Mouse (Mus musculus) heart, embryonic 12.5 days (tissue): ENCODE results near the gene Gmeb2. TPM values are rescaled to one million over a fixed set of nuclear protein-coding genes. Genes with fewer than 3 reads are reported as not detected.

Source experiments
- ATAC-seq: fragments of 200-750 bp; cut with Nextera tagmentation; 2 replicates; pipeline ENCODE4 v1.8.0; 2017; ENCODE audit warnings: moderate TSS enrichment, moderate library complexity; ENCODE audit not compliant: insufficient number of reproducible peaks, low FRiP score
- H3K27ac ChIP-seq: fragments of 300-500 bp; sonication (generic); 2 replicates; pipeline ENCODE4 v1.5.1; 2016; ENCODE audit warnings: mild to moderate bottlenecking, moderate library complexity; ENCODE audit not compliant: poor library complexity, severe bottlenecking
- H3K27me3 ChIP-seq: fragments of 300-500 bp; sonication (generic); replicated peaks from 2 replicates; pipeline ENCODE4 v1.6.1; 2016; ENCODE audit warnings: mild to moderate bottlenecking, moderate library complexity
- H3K36me3 ChIP-seq: fragments of 300-500 bp; sonication (generic); 2 replicates; pipeline ENCODE4 v1.6.1; 2016; ENCODE audit warnings: mild to moderate bottlenecking, moderate library complexity
- H3K4me1 ChIP-seq: fragments of 300-500 bp; sonication (generic); replicated peaks from 2 replicates; pipeline ENCODE4 v1.6.1; 2016; ENCODE audit warnings: mild to moderate bottlenecking
- H3K4me2 ChIP-seq: fragments of 300-500 bp; sonication (generic); 2 replicates; pipeline ENCODE4 v1.6.1; 2016; ENCODE audit warnings: mild to moderate bottlenecking, moderate library complexity
- H3K4me3 ChIP-seq: fragments of 300-500 bp; sonication (generic); 2 replicates; pipeline ENCODE4 v1.5.1; 2016; ENCODE audit warnings: mild to moderate bottlenecking
- H3K9ac ChIP-seq: fragments of 300-500 bp; sonication (generic); 2 replicates; pipeline ENCODE4 v1.6.1; 2016; ENCODE audit warnings: mild to moderate bottlenecking, moderate library complexity
- H3K9me3 ChIP-seq: fragments of 300-500 bp; sonication (generic); replicated peaks from 2 replicates; pipeline ENCODE4 v1.6.1; 2016; ENCODE audit warnings: mild to moderate bottlenecking, moderate library complexity
- WGBS: fragments of 180-500 bp; shearing (Covaris S2); methylation state at CpG from one replicate; pipeline ENCODE4 v1.1.7; 2016; 5-methylcytosine and 5-hydroxymethylcytosine counted together
- polyA plus RNA-seq: library from polyadenylated mRNA; unstranded; fragments of >200 nt; fragmentation: Nextera tagmentation; extraction: Ambion mirVana; gene quantifications from 2 replicates; pipeline ENCODE4 v1.2.1, GENCODE M21; 2016

Gene Gmeb2
- polyA plus RNA-seq, 1 experiment from 2014 or later = 10.3 TPM

GRCm38 (mm10) chr2:181240806-181241440 is 46.9 kb downstream of the Gmeb2 start:
- Histone ChIP-seq H3K27ac (no peak overlapping the region), H3K4me1 (peaks cover 8% of the 10 kb centered on the region; the same call in 1 of the 2 replicates)
- no peak for ATAC-seq

GRCm38 (mm10) chr2:181239261-181239660 is 48.6 kb downstream of the Gmeb2 start:
- H3K9ac ChIP-seq = no peak overlapping the region
- ATAC-seq = no peak
- 80% methylated on average over 9 of the region's 9 CpGs for WGBS
- no peaks in the 10 kb centered on the region for H3K9me3 ChIP-seq
- H3K4me3 ChIP-seq = no peak overlapping the region
- no peak overlapping the region for H3K27ac ChIP-seq
- H3K36me3 ChIP-seq = peaks cover 21% of the 10 kb centered on the region
- no peak overlapping the region for H3K4me2 ChIP-seq
- H3K27me3 ChIP-seq = no peaks in the 10 kb centered on the region
- peaks cover 8% of the 10 kb centered on the region; the same call in 1 of the 2 replicates for H3K4me1 ChIP-seq

More at GRCm38 (mm10) chr2:181240806-181241440, 46.9 kb downstream of the Gmeb2 start:
- Histone ChIP-seq H3K4me2 (peak overlapping the region; percentile 69), H3K9ac (no peak overlapping the region), H3K27me3 (no peaks in the 10 kb centered on the region), H3K36me3 (peaks cover 18% of the 10 kb centered on the region), H3K4me3 (peak overlapping the region; percentile 52), H3K9me3 (no peaks in the 10 kb centered on the region)
- WGBS = 86% methylated on average over 13 of the region's 13 CpGs

GRCm38 (mm10) chr2:181238861-181239260 is 49.0 kb downstream of the Gmeb2 start:
- H3K9me3 ChIP-seq = no peaks in the 10 kb centered on the region
- no peak overlapping the region for H3K9ac ChIP-seq
- WGBS = 63% methylated on average over 2 of the region's 2 CpGs
- no peak for ATAC-seq
- H3K4me2 ChIP-seq = no peak overlapping the region
- no peak overlapping the region for H3K27ac ChIP-seq
- peaks cover 21% of the 10 kb centered on the region for H3K36me3 ChIP-seq
- peaks cover 8% of the 10 kb centered on the region; the same call in 1 of the 2 replicates for H3K4me1 ChIP-seq
- no peak overlapping the region for H3K4me3 ChIP-seq
- H3K27me3 ChIP-seq = no peaks in the 10 kb centered on the region

GRCm38 (mm10) chr2:181238091-181238610 is 49.7 kb downstream of the Gmeb2 start:
- H3K4me1 ChIP-seq = peaks cover 8% of the 10 kb centered on the region; the same call in 1 of the 2 replicates
- H3K9me3 ChIP-seq = no peaks in the 10 kb centered on the region
- H3K4me3 ChIP-seq = no peak overlapping the region
- no peak for ATAC-seq
- H3K4me2 ChIP-seq = no peak overlapping the region
- no peaks in the 10 kb centered on the region for H3K27me3 ChIP-seq
- H3K36me3 ChIP-seq = peaks cover 27% of the 10 kb centered on the region
- H3K9ac ChIP-seq = no peak overlapping the region
- 76% methylated on average over 10 of the region's 10 CpGs for WGBS
- H3K27ac ChIP-seq = no peak overlapping the region

- Histone ChIP-seq H3K9ac (no peak overlapping the region), H3K4me2 (no peak overlapping the region), H3K4me3 (no peak overlapping the region), H3K27me3 (no peaks in the 10 kb centered on the region; the same call in 1 of the 2 replicates), H3K27ac (no peak overlapping the region), H3K36me3 (peaks cover 34% of the 10 kb centered on the region), H3K4me1 (peaks cover 7% of the 10 kb centered on the region; the same call in 1 of the 2 replicates), H3K9me3 (no peaks in the 10 kb centered on the region)
- WGBS = 87% methylated on average over 17 of the region's 17 CpGs
- no peak for ATAC-seq
These were observed 50.4 kb downstream of the Gmeb2 start for GRCm38 (mm10) chr2:181237251-181238014.

GRCm38 (mm10) chr2:181235681-181236566 is 51.9 kb downstream of the Gmeb2 start:
- peaks cover 44% of the 10 kb centered on the region for H3K36me3 ChIP-seq
- H3K9ac ChIP-seq = no peak overlapping the region
- H3K27ac ChIP-seq = no peak overlapping the region
- H3K4me3 ChIP-seq = no peak overlapping the region
- no peaks in the 10 kb centered on the region for H3K4me1 ChIP-seq
- no peak for ATAC-seq
- no peak overlapping the region for H3K4me2 ChIP-seq
- 77% methylated on average over 23 of the region's 23 CpGs for WGBS
- H3K27me3 ChIP-seq = no peaks in the 10 kb centered on the region; the same call in 1 of the 2 replicates
- H3K9me3 ChIP-seq = no peaks in the 10 kb centered on the region

GRCm38 (mm10) chr2:181234680-181235079 is 53.2 kb downstream of the Gmeb2 start:
- Histone ChIP-seq H3K4me3 (no peak overlapping the region), H3K4me1 (no peaks in the 10 kb centered on the region), H3K27ac (no peak overlapping the region), H3K4me2 (no peak overlapping the region), H3K27me3 (no peaks in the 10 kb centered on the region; the same call in 1 of the 2 replicates), H3K9ac (no peak overlapping the region), H3K36me3 (peaks cover 53% of the 10 kb centered on the region), H3K9me3 (no peaks in the 10 kb centered on the region)
- 91% methylated on average over 11 of the region's 11 CpGs for WGBS
- no peak for ATAC-seq

- Histone ChIP-seq H3K27me3 (no peaks in the 10 kb centered on the region; the same call in 1 of the 2 replicates), H3K27ac (no peak overlapping the region), H3K9me3 (no peaks in the 10 kb centered on the region), H3K4me3 (no peak overlapping the region), H3K36me3 (peaks cover 63% of the 10 kb centered on the region), H3K9ac (no peak overlapping the region), H3K4me1 (no peaks in the 10 kb centered on the region), H3K4me2 (no peak overlapping the region)
- WGBS = 82% methylated on average over 15 of the region's 15 CpGs
- no peak for ATAC-seq
These were observed 54.4 kb downstream of the Gmeb2 start for GRCm38 (mm10) chr2:181233443-181233842.

- Histone ChIP-seq H3K4me1 (no peaks in the 10 kb centered on the region), H3K36me3 (peaks cover 57% of the 10 kb centered on the region), H3K4me2 (no peak overlapping the region), H3K4me3 (no peak overlapping the region), H3K9me3 (no peaks in the 10 kb centered on the region), H3K9ac (no peak overlapping the region), H3K27ac (no peak overlapping the region), H3K27me3 (no peaks in the 10 kb centered on the region; the same call in 1 of the 2 replicates)
- 67% methylated on average over 20 of the region's 20 CpGs for WGBS
- no peak for ATAC-seq
These were observed 56.7 kb downstream of the Gmeb2 start for GRCm38 (mm10) chr2:181231171-181231570.

- Histone ChIP-seq H3K27me3 (no peaks in the 10 kb centered on the region; the same call in 1 of the 2 replicates), H3K4me2 (no peak overlapping the region), H3K9me3 (no peaks in the 10 kb centered on the region), H3K4me1 (no peaks in the 10 kb centered on the region), H3K27ac (no peak overlapping the region), H3K36me3 (peaks cover 48% of the 10 kb centered on the region), H3K4me3 (no peak overlapping the region), H3K9ac (no peak overlapping the region; the same call in 1 of the 2 replicates)
- 59% methylated on average over 1 of the region's 1 CpGs for WGBS
- no peak for ATAC-seq
These were observed 59.5 kb downstream of the Gmeb2 start for GRCm38 (mm10) chr2:181228335-181228734.
